Mouse (Mus musculus): Measurements from ENCODE around the gene Slc25a48. TPM values are rescaled to one million over a fixed set of nuclear protein-coding genes. Genes with fewer than 3 reads are reported as not detected.
A peak's percentile ranks its signal among the peaks of the same experiment; 100 is the strongest.

The Slc25a48 gene
- total and polyA plus RNA-seq, 2 experiments from 2014 or later, result 0.04 to 0.05 TPM

DNA sequence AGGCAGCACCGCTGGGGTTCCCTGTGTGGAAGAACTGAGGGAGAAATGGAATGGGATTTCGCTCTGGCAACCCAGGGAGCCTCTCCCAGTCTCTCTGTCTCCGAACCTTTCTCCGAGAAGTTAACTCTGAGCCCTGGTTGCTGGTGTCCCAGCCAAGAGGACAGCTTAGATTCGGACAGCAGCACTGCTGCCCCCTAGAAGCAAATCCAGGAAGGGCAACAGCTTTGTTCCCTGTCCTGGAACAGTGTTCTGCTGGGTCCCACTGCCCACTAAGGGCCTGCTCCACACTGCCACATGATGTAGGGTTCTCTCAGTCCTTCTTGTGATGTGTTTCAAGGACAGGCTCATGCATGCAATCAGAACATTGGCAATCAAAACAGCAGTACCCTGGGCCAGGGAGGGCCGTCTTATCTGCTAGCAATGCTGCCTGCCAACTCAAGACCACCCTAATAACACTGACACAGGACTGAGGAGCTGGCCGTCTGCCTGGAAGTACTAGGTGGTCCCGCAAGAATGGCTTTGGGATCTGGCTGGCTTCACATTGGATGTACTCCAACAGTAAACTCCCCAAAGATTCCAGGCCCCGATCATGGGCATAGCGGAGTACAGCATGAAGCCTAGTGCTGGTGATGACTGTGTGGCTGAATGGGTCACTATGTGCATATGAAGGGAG lies 2.4 kb upstream of the Slc25a48 start:
- DNase-seq (ENCODE audit: low spot score) (peak; percentile 51), ATAC-seq (ENCODE audit: low FRiP score) (peak; percentile 14; the same call in 1 of the 2 replicates)
- H3K9ac ChIP-seq (replicated peaks; ENCODE audit: low read length, poor library complexity, severe bottlenecking), result no peak overlapping the region
- no peak overlapping the region for H3K4me3 ChIP-seq (ENCODE audit: low read depth, low read length)
- no peaks in the 10 kb centered on the region for H3K36me3 ChIP-seq (ENCODE audit: insufficient read depth, low read length)
- peaks cover 6% of the 10 kb centered on the region for H3K4me1 ChIP-seq (ENCODE audit: insufficient read depth, low read length)
- WGBS, result 61% methylated on average over 10 of the region's 10 CpGs
- peaks cover 38% of the 10 kb centered on the region for H3K27me3 ChIP-seq (ENCODE audit: insufficient read depth, low read length)
- no peak overlapping the region for H3K4me2 ChIP-seq (ENCODE audit: low read depth, low read length, poor library complexity, severe bottlenecking)
- no peak overlapping the region for H3K27ac ChIP-seq (ENCODE audit: low read depth, low read length)
- H3K9me3 ChIP-seq (ENCODE audit: low read length), result no peaks in the 10 kb centered on the region
- TF ChIP-seq CTCF (IDR thresholded peaks at IDR 0.05), result peak; percentile 18; the same call in 1 of the 2 replicates

DNA sequence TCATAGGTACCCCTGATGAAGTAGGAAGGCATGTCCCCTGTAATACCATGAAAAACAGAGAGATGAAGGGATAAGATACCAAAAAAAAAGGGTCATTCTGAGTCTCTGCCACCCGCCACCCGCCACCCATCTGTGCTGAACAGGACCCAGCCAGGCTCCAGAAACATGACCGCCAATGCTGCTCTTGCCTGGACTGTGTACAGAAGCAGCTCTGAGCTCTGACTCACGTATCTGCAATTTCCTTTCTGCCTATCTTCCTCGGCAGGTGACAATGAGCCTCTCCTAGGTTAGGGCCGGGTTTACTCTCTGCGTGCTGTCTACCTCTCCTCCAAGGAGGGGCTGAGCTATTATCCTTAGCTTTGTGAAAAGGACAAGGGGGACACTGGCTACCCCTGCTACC lies 5.3 kb downstream of the Slc25a48 start:
- Histone ChIP-seq H3K4me2 (ENCODE audit: low read depth, low read length, poor library complexity, severe bottlenecking) (no peak overlapping the region), H3K4me1 (ENCODE audit: insufficient read depth, low read length) (peaks cover 3% of the 10 kb centered on the region), H3K9me3 (ENCODE audit: low read length) (no peaks in the 10 kb centered on the region), H3K27ac (ENCODE audit: low read depth, low read length) (no peak overlapping the region), H3K27me3 (ENCODE audit: insufficient read depth, low read length) (peaks cover 25% of the 10 kb centered on the region), H3K4me3 (ENCODE audit: low read depth, low read length) (no peak overlapping the region), H3K9ac (replicated peaks; ENCODE audit: low read length, poor library complexity, severe bottlenecking) (no peak overlapping the region), H3K36me3 (ENCODE audit: insufficient read depth, low read length) (no peaks in the 10 kb centered on the region)
- 78% methylated on average over 7 of the region's 7 CpGs for WGBS
- no peak for DNase-seq (ENCODE audit: low spot score)
- no peak for TF ChIP-seq CTCF (IDR thresholded peaks at IDR 0.05)
- ATAC-seq (ENCODE audit: low FRiP score), result no peak

DNA sequence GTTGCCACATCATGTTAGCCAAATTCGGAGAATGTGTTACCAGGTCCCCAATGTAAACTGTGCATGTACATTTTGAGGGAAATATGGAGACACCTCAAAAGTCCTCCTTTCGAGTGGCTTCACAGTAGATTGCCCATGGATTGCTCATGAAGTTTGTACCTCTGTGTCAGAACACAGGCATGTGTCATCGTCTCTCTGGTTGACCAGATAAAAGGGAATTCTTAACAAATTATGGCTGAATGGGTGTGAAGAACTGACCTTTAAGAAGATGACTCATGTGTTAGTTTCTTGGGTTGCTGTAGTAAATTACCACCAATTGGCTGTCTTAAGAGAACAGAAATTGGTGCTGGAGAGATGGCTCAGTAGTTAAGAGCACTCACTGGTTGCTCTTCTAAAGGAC lies 6.0 kb downstream of the Slc25a48 start:
- 91% methylated on average over 3 of the region's 3 CpGs for WGBS
- Histone ChIP-seq H3K4me2 (ENCODE audit: low read depth, low read length, poor library complexity, severe bottlenecking) (no peak overlapping the region), H3K9me3 (ENCODE audit: low read length) (no peaks in the 10 kb centered on the region), H3K4me1 (ENCODE audit: insufficient read depth, low read length) (no peaks in the 10 kb centered on the region), H3K36me3 (ENCODE audit: insufficient read depth, low read length) (no peaks in the 10 kb centered on the region), H3K4me3 (ENCODE audit: low read depth, low read length) (no peak overlapping the region), H3K27me3 (ENCODE audit: insufficient read depth, low read length) (peaks cover 18% of the 10 kb centered on the region), H3K27ac (ENCODE audit: low read depth, low read length) (no peak overlapping the region), H3K9ac (replicated peaks; ENCODE audit: low read length, poor library complexity, severe bottlenecking) (no peak overlapping the region)
- ATAC-seq (ENCODE audit: low FRiP score) (no peak), DNase-seq (ENCODE audit: low spot score) (no peak)
- TF ChIP-seq CTCF (IDR thresholded peaks at IDR 0.05), result no peak

DNA sequence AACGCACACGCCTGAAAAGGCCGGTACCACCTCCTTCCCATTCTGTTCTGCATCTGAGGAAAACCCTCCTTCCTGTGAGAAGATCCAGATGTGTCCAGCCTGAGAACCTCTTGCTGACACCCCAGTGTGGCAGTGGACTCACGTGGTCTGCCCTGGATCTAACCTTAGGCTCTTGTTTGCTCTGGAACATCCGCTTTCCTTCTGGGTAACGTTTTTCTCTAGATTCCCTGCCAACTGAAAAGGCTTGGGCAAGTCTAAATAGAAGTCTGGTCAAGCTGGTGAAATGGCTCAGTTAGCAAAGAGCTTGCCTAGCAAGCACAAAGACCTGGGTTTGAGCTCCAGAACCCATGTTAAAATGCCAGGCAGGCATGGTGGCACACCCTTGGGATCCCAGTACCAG lies 6.8 kb downstream of the Slc25a48 start:
- Histone ChIP-seq H3K9ac (replicated peaks; ENCODE audit: low read length, poor library complexity, severe bottlenecking) (no peak overlapping the region), H3K9me3 (ENCODE audit: low read length) (no peaks in the 10 kb centered on the region), H3K4me3 (ENCODE audit: low read depth, low read length) (no peak overlapping the region), H3K27ac (ENCODE audit: low read depth, low read length) (no peak overlapping the region), H3K27me3 (ENCODE audit: insufficient read depth, low read length) (peaks cover 10% of the 10 kb centered on the region), H3K4me1 (ENCODE audit: insufficient read depth, low read length) (no peaks in the 10 kb centered on the region), H3K4me2 (ENCODE audit: low read depth, low read length, poor library complexity, severe bottlenecking) (no peak overlapping the region), H3K36me3 (ENCODE audit: insufficient read depth, low read length) (no peaks in the 10 kb centered on the region)
- WGBS, result 92% methylated on average over 6 of the region's 6 CpGs
- no peak for TF ChIP-seq CTCF (IDR thresholded peaks at IDR 0.05)
- ATAC-seq (ENCODE audit: low FRiP score) (no peak), DNase-seq (ENCODE audit: low spot score) (no peak)

GRCm38 (mm10) chr13:56449239-56450030 lies 11.3 kb downstream of the Slc25a48 start:
- no peak for TF ChIP-seq CTCF (IDR thresholded peaks at IDR 0.05)
- WGBS, result 61% methylated on average over 10 of the region's 10 CpGs
- Histone ChIP-seq H3K27ac (ENCODE audit: low read depth, low read length) (no peak overlapping the region), H3K36me3 (ENCODE audit: insufficient read depth, low read length) (no peaks in the 10 kb centered on the region), H3K9ac (replicated peaks; ENCODE audit: low read length, poor library complexity, severe bottlenecking) (no peak overlapping the region), H3K4me1 (ENCODE audit: insufficient read depth, low read length) (no peaks in the 10 kb centered on the region), H3K4me3 (ENCODE audit: low read depth, low read length) (no peak overlapping the region), H3K9me3 (ENCODE audit: low read length) (no peaks in the 10 kb centered on the region), H3K4me2 (ENCODE audit: low read depth, low read length, poor library complexity, severe bottlenecking) (no peak overlapping the region), H3K27me3 (ENCODE audit: insufficient read depth, low read length) (no peaks in the 10 kb centered on the region)
- DNase-seq (ENCODE audit: low spot score) (peak; percentile 93), ATAC-seq (ENCODE audit: low FRiP score) (no peak)

DNA sequence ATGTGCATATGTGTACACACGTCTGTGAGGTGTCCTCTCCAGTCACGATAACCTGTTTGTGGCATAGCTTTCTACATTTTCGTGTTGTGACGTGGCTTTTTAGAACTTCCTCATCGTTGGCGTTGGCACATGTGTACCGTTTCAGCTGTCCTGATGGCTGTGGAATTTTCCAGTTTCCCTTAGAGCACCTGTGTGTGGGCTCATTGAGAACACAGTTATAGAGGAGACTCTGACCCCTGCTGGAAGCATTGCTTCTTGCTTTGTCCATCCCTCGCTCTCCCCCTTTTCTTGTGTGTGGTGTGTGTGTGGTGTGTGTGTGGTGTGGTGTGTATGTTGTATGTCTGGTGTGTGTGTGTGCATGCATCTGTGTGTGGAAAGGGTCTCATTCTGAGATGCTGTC lies 11.9 kb downstream of the Slc25a48 start:
- 86% methylated on average over 8 of the region's 8 CpGs for WGBS
- Histone ChIP-seq H3K36me3 (ENCODE audit: insufficient read depth, low read length) (no peaks in the 10 kb centered on the region), H3K9ac (replicated peaks; ENCODE audit: low read length, poor library complexity, severe bottlenecking) (no peak overlapping the region), H3K4me2 (ENCODE audit: low read depth, low read length, poor library complexity, severe bottlenecking) (no peak overlapping the region), H3K4me1 (ENCODE audit: insufficient read depth, low read length) (no peaks in the 10 kb centered on the region), H3K27ac (ENCODE audit: low read depth, low read length) (no peak overlapping the region), H3K27me3 (ENCODE audit: insufficient read depth, low read length) (no peaks in the 10 kb centered on the region), H3K9me3 (ENCODE audit: low read length) (no peaks in the 10 kb centered on the region), H3K4me3 (ENCODE audit: low read depth, low read length) (no peak overlapping the region)
- peak; percentile 37 for DNase-seq (ENCODE audit: low spot score)
- peak; percentile 47 for TF ChIP-seq CTCF (IDR thresholded peaks at IDR 0.05)
- ATAC-seq (ENCODE audit: low FRiP score), result no peak

Data from midbrain, postnatal 0 days (tissue).